Mouse (Mus musculus): ENCODE data around the gene Ptprk. TPM values are rescaled to one million over a fixed set of nuclear protein-coding genes. Genes with fewer than 3 reads are reported as not detected.

Ptprk gene
- polyA plus RNA-seq, 1 experiment from 2014 or later = 8.3 TPM

GRCm38 (mm10) chr10:28270273-28270672 is 195.7 kb downstream of the Ptprk start:
- no peaks in the 10 kb centered on the region for H3K36me3 ChIP-seq (ENCODE audit: control insufficient read depth, insufficient read depth)

GRCm38 (mm10) chr10:28271729-28272606 is 197.3 kb downstream of the Ptprk start:
- WGBS (ENCODE audit: insufficient replicate concordance) = 58% methylated on average over 8 of the region's 8 CpGs
- Histone ChIP-seq H3K4me1 (ENCODE audit: control insufficient read depth, low read depth, low read length) (no peaks in the 10 kb centered on the region), H3K9me3 (replicated peaks; ENCODE audit: control insufficient read depth, low read length) (no peaks in the 10 kb centered on the region), H3K27ac (ENCODE audit: low read length) (no peak overlapping the region), H3K36me3 (ENCODE audit: control insufficient read depth, insufficient read depth) (no peaks in the 10 kb centered on the region), H3K4me3 (ENCODE audit: low read depth, low read length) (no peak overlapping the region), H3K4me2 (ENCODE audit: low read depth, low read length) (no peak overlapping the region; the same call in 1 of the 2 replicates), H3K9ac (ENCODE audit: low read depth, low read length) (no peak overlapping the region), H3K27me3 (ENCODE audit: control insufficient read depth, insufficient read depth, low read depth, low read length) (no peaks in the 10 kb centered on the region)
- ATAC-seq (ENCODE audit: low read depth) = peak; percentile 56

More at GRCm38 (mm10) chr10:28270273-28270672, 195.7 kb downstream of the Ptprk start:
- Histone ChIP-seq H3K4me1 (ENCODE audit: control insufficient read depth, low read depth, low read length) (no peaks in the 10 kb centered on the region), H3K4me3 (ENCODE audit: low read depth, low read length) (no peak overlapping the region), H3K4me2 (ENCODE audit: low read depth, low read length) (no peak overlapping the region), H3K9ac (ENCODE audit: low read depth, low read length) (no peak overlapping the region), H3K9me3 (replicated peaks; ENCODE audit: control insufficient read depth, low read length) (no peaks in the 10 kb centered on the region), H3K27ac (ENCODE audit: low read length) (no peak overlapping the region), H3K27me3 (ENCODE audit: control insufficient read depth, insufficient read depth, low read depth, low read length) (no peaks in the 10 kb centered on the region)
- WGBS (ENCODE audit: insufficient replicate concordance) = 53% methylated on average over 4 of the region's 4 CpGs
- ATAC-seq (ENCODE audit: low read depth) = no peak

- no peak for ATAC-seq (ENCODE audit: low read depth)
- no peak overlapping the region for H3K9ac ChIP-seq (ENCODE audit: low read depth, low read length)
- no peak overlapping the region for H3K27ac ChIP-seq (ENCODE audit: low read length)
- H3K9me3 ChIP-seq (replicated peaks; ENCODE audit: control insufficient read depth, low read length) = no peaks in the 10 kb centered on the region
- WGBS (ENCODE audit: insufficient replicate concordance) = 64% methylated on average over 2 of the region's 2 CpGs
- H3K27me3 ChIP-seq (ENCODE audit: control insufficient read depth, insufficient read depth, low read depth, low read length) = no peaks in the 10 kb centered on the region
- no peaks in the 10 kb centered on the region for H3K36me3 ChIP-seq (ENCODE audit: control insufficient read depth, insufficient read depth)
- no peaks in the 10 kb centered on the region for H3K4me1 ChIP-seq (ENCODE audit: control insufficient read depth, low read depth, low read length)
- H3K4me3 ChIP-seq (ENCODE audit: low read depth, low read length) = no peak overlapping the region
- H3K4me2 ChIP-seq (ENCODE audit: low read depth, low read length) = no peak overlapping the region
These were observed 204.1 kb downstream of the Ptprk start for GRCm38 (mm10) chr10:28278757-28279156.

GRCm38 (mm10) chr10:28297531-28297930 is 222.9 kb downstream of the Ptprk start:
- H3K4me1 ChIP-seq (ENCODE audit: control insufficient read depth, low read depth, low read length) = no peaks in the 10 kb centered on the region
- ATAC-seq (ENCODE audit: low read depth) = no peak
- 29% methylated on average over 1 of the region's 1 CpGs for WGBS (ENCODE audit: insufficient replicate concordance)
- H3K36me3 ChIP-seq (ENCODE audit: control insufficient read depth, insufficient read depth) = no peaks in the 10 kb centered on the region
- H3K9ac ChIP-seq (ENCODE audit: low read depth, low read length) = no peak overlapping the region
- H3K4me2 ChIP-seq (ENCODE audit: low read depth, low read length) = no peak overlapping the region
- H3K4me3 ChIP-seq (ENCODE audit: low read depth, low read length) = no peak overlapping the region
- H3K9me3 ChIP-seq (replicated peaks; ENCODE audit: control insufficient read depth, low read length) = no peaks in the 10 kb centered on the region
- H3K27me3 ChIP-seq (ENCODE audit: control insufficient read depth, insufficient read depth, low read depth, low read length) = no peaks in the 10 kb centered on the region
- H3K27ac ChIP-seq (ENCODE audit: low read length) = no peak overlapping the region

- no peaks in the 10 kb centered on the region for H3K27me3 ChIP-seq (ENCODE audit: control insufficient read depth, insufficient read depth, low read depth, low read length)
- no peak overlapping the region for H3K27ac ChIP-seq (ENCODE audit: low read length)
- no peak overlapping the region for H3K4me2 ChIP-seq (ENCODE audit: low read depth, low read length)
- no peak overlapping the region for H3K9ac ChIP-seq (ENCODE audit: low read depth, low read length)
- no peak for ATAC-seq (ENCODE audit: low read depth)
- H3K9me3 ChIP-seq (replicated peaks; ENCODE audit: control insufficient read depth, low read length) = no peaks in the 10 kb centered on the region
- H3K4me1 ChIP-seq (ENCODE audit: control insufficient read depth, low read depth, low read length) = no peaks in the 10 kb centered on the region
- 48% methylated on average over 4 of the region's 4 CpGs for WGBS (ENCODE audit: insufficient replicate concordance)
- no peak overlapping the region for H3K4me3 ChIP-seq (ENCODE audit: low read depth, low read length)
- H3K36me3 ChIP-seq (ENCODE audit: control insufficient read depth, insufficient read depth) = no peaks in the 10 kb centered on the region
These were observed 224.6 kb downstream of the Ptprk start for GRCm38 (mm10) chr10:28299207-28299606.

GRCm38 (mm10) chr10:28303856-28304255 is 229.2 kb downstream of the Ptprk start:
- Histone ChIP-seq H3K27ac (ENCODE audit: low read length) (no peak overlapping the region), H3K9ac (ENCODE audit: low read depth, low read length) (no peak overlapping the region), H3K4me2 (ENCODE audit: low read depth, low read length) (no peak overlapping the region), H3K4me1 (ENCODE audit: control insufficient read depth, low read depth, low read length) (no peaks in the 10 kb centered on the region), H3K4me3 (ENCODE audit: low read depth, low read length) (no peak overlapping the region), H3K36me3 (ENCODE audit: control insufficient read depth, insufficient read depth) (no peaks in the 10 kb centered on the region), H3K9me3 (replicated peaks; ENCODE audit: control insufficient read depth, low read length) (no peaks in the 10 kb centered on the region), H3K27me3 (ENCODE audit: control insufficient read depth, insufficient read depth, low read depth, low read length) (no peaks in the 10 kb centered on the region)
- no peak for ATAC-seq (ENCODE audit: low read depth)

- Histone ChIP-seq H3K27ac (ENCODE audit: low read length) (no peak overlapping the region), H3K4me3 (ENCODE audit: low read depth, low read length) (no peak overlapping the region), H3K4me1 (ENCODE audit: control insufficient read depth, low read depth, low read length) (no peaks in the 10 kb centered on the region), H3K36me3 (ENCODE audit: control insufficient read depth, insufficient read depth) (no peaks in the 10 kb centered on the region), H3K9me3 (replicated peaks; ENCODE audit: control insufficient read depth, low read length) (no peaks in the 10 kb centered on the region), H3K27me3 (ENCODE audit: control insufficient read depth, insufficient read depth, low read depth, low read length) (no peaks in the 10 kb centered on the region), H3K9ac (ENCODE audit: low read depth, low read length) (no peak overlapping the region), H3K4me2 (ENCODE audit: low read depth, low read length) (no peak overlapping the region)
- 55% methylated on average over 4 of the region's 4 CpGs for WGBS (ENCODE audit: insufficient replicate concordance)
- ATAC-seq (ENCODE audit: low read depth) = no peak
These were observed 229.8 kb downstream of the Ptprk start for GRCm38 (mm10) chr10:28304292-28304875.

- no peak for ATAC-seq (ENCODE audit: low read depth)
- no peaks in the 10 kb centered on the region for H3K27me3 ChIP-seq (ENCODE audit: control insufficient read depth, insufficient read depth, low read depth, low read length)
- no peak overlapping the region for H3K4me2 ChIP-seq (ENCODE audit: low read depth, low read length)
- no peak overlapping the region for H3K9ac ChIP-seq (ENCODE audit: low read depth, low read length)
- no peaks in the 10 kb centered on the region for H3K9me3 ChIP-seq (replicated peaks; ENCODE audit: control insufficient read depth, low read length)
- no peak overlapping the region for H3K27ac ChIP-seq (ENCODE audit: low read length)
- no peaks in the 10 kb centered on the region for H3K4me1 ChIP-seq (ENCODE audit: control insufficient read depth, low read depth, low read length)
- 30% methylated on average over 6 of the region's 6 CpGs for WGBS (ENCODE audit: insufficient replicate concordance)
- H3K36me3 ChIP-seq (ENCODE audit: control insufficient read depth, insufficient read depth) = no peaks in the 10 kb centered on the region
- no peak overlapping the region for H3K4me3 ChIP-seq (ENCODE audit: low read depth, low read length)
These were observed 231.9 kb downstream of the Ptprk start for GRCm38 (mm10) chr10:28306451-28307086.

- 42% methylated on average over 1 of the region's 1 CpGs for WGBS (ENCODE audit: insufficient replicate concordance)
- Histone ChIP-seq H3K4me2 (ENCODE audit: low read depth, low read length) (no peak overlapping the region), H3K9me3 (replicated peaks; ENCODE audit: control insufficient read depth, low read length) (no peaks in the 10 kb centered on the region), H3K4me3 (ENCODE audit: low read depth, low read length) (no peak overlapping the region), H3K27me3 (ENCODE audit: control insufficient read depth, insufficient read depth, low read depth, low read length) (no peaks in the 10 kb centered on the region), H3K27ac (ENCODE audit: low read length) (no peak overlapping the region), H3K9ac (ENCODE audit: low read depth, low read length) (no peak overlapping the region), H3K4me1 (ENCODE audit: control insufficient read depth, low read depth, low read length) (no peaks in the 10 kb centered on the region), H3K36me3 (ENCODE audit: control insufficient read depth, insufficient read depth) (no peaks in the 10 kb centered on the region)
- ATAC-seq (ENCODE audit: low read depth) = no peak
These were observed 236.7 kb downstream of the Ptprk start for GRCm38 (mm10) chr10:28311369-28311768.

Measured in liver, embryonic 16.5 days (tissue).